Mouse (Mus musculus): ENCODE results near the gene Rnf157.
A peak's percentile ranks its signal among the peaks of the same experiment; 100 is the strongest.
"Not testable (repeated sequence)": the region's sequence is repeated elsewhere in the genome, so short reads cannot be mapped to it uniquely, and the experiment has no call there.

The Rnf157 gene

GRCm38 (mm10) chr11:116433356-116434286, 20.8 kb upstream of the Rnf157 start, which contains the start of gene Ubald2:
Gene Ubald2, plus strand, starts transcription at chr11:116434094.
- DNase-seq (ENCODE audit: low read depth) = peak; percentile 100

- no peak for DNase-seq (ENCODE audit: low read depth)
Observed at GRCm38 (mm10) chr11:116432593-116433355, 19.9 kb upstream of the Rnf157 start.

GRCm38 (mm10) chr11:116432127-116432526, 19.3 kb upstream of the Rnf157 start:
- DNase-seq (ENCODE audit: low read depth) = no peak

- DNase-seq (ENCODE audit: low read depth) = no peak
Observed at GRCm38 (mm10) chr11:116431428-116432077, 18.7 kb upstream of the Rnf157 start.

- DNase-seq (ENCODE audit: low read depth) = no peak
Observed at GRCm38 (mm10) chr11:116430723-116431427, 18.0 kb upstream of the Rnf157 start.

GRCm38 (mm10) chr11:116429862-116430613, 17.2 kb upstream of the Rnf157 start:
- DNase-seq (ENCODE audit: low read depth) = no peak

GRCm38 (mm10) chr11:116428872-116429859, 16.3 kb upstream of the Rnf157 start:
- DNase-seq (ENCODE audit: low read depth) = no peak

- no peak for DNase-seq (ENCODE audit: low read depth)
Observed at GRCm38 (mm10) chr11:116426852-116427575, 14.2 kb upstream of the Rnf157 start.

GRCm38 (mm10) chr11:116426328-116426727, 13.5 kb upstream of the Rnf157 start:
- not testable (repeated sequence) for DNase-seq (ENCODE audit: low read depth)

- no peak for DNase-seq (ENCODE audit: low read depth)
Observed at GRCm38 (mm10) chr11:116424621-116425407, 12.0 kb upstream of the Rnf157 start.

- no peak for DNase-seq (ENCODE audit: low read depth)
Observed at GRCm38 (mm10) chr11:116423782-116424620, 11.2 kb upstream of the Rnf157 start.

- DNase-seq (ENCODE audit: low read depth) = no peak
Observed at GRCm38 (mm10) chr11:116423214-116423613, 10.4 kb upstream of the Rnf157 start.

- DNase-seq (ENCODE audit: low read depth) = no peak
Observed at GRCm38 (mm10) chr11:116422562-116422961, 9.7 kb upstream of the Rnf157 start.

GRCm38 (mm10) chr11:116421102-116421501, 8.3 kb upstream of the Rnf157 start:
- DNase-seq (ENCODE audit: low read depth) = no peak

- no peak for DNase-seq (ENCODE audit: low read depth)
Observed at GRCm38 (mm10) chr11:116418841-116419462, 6.1 kb upstream of the Rnf157 start.

GRCm38 (mm10) chr11:116418194-116418840, 5.5 kb upstream of the Rnf157 start:
- peak; percentile 75 for DNase-seq (ENCODE audit: low read depth)
